Mouse (Mus musculus) left cerebral cortex, adult 2 months (tissue): Measurements from ENCODE around the gene 9930022D16Rik. TPM values are rescaled to one million over a fixed set of nuclear protein-coding genes. Genes with fewer than 3 reads are reported as not detected.

Experiments used
- DNase-seq, 2 experiments: peaks; one replicate each; pipeline ENCODE4 v3.0.0; 2021 to 2022; ENCODE audit warnings: low spot score in 2 of 2, mixed read lengths in 1 of 2; ENCODE audit errors: extremely low spot score in 1 of 2
- H3K27ac ChIP-seq: fragments of 200-600 bp; 2 replicates; pipeline ENCODE4 v1.8.1; 2022
- H3K4me3 ChIP-seq: fragments of 200-600 bp; 2 replicates; pipeline ENCODE4 v1.8.1; 2022
- CTCF ChIP-seq: fragments of 200-600 bp; IDR thresholded peaks from 2 replicates; pipeline ENCODE4 v1.8.1; 2022; ENCODE audit warnings: antibody characterized with exemption, mild to moderate bottlenecking, moderate library complexity
- intact Hi-C: fragments of 180-260 bp; cut with DNase I; formaldehyde crosslinking; loops from one replicate; pipeline ENCODE4 v1.15.1; 2025
- total RNA-seq, 2 experiments: library from RNA; stranded (reverse); gene quantifications; 2 replicates each; pipeline ENCODE4 v1.2.3; 2021

The 9930022D16Rik gene
- total RNA-seq, 2 experiments from 2014 or later = not detected

GRCm38 (mm10) chr11:109419961-109420566, 6.3 kb downstream of the 9930022D16Rik start:
- intact Hi-C loops = loop anchor here (5.0 kb wide), 1 partner anchor 178 kb away; no protein-coding TSS in a partner anchor
- TF ChIP-seq CTCF = no peak
- no peak overlapping the region for H3K27ac ChIP-seq
- DNase-seq = no peak
- no peak overlapping the region for H3K4me3 ChIP-seq

- TF ChIP-seq CTCF = no peak
- no peak for DNase-seq
- intact Hi-C loops = loop anchor here (5.0 kb wide), 1 partner anchor 178 kb away; no protein-coding TSS in a partner anchor
- H3K4me3 ChIP-seq = no peak overlapping the region
- H3K27ac ChIP-seq = no peak overlapping the region
Observed at GRCm38 (mm10) chr11:109420567-109420962, 6.8 kb downstream of the 9930022D16Rik start.

- intact Hi-C loops = loop anchor here (5.0 kb wide), 1 partner anchor 179 kb away; no protein-coding TSS in a partner anchor
- Histone ChIP-seq H3K27ac (no peak overlapping the region), H3K4me3 (no peak overlapping the region)
- no peak for TF ChIP-seq CTCF
- DNase-seq = no peak
Observed at GRCm38 (mm10) chr11:109421205-109421604, 7.5 kb downstream of the 9930022D16Rik start.

- intact Hi-C loops = loop anchor here (5.0 kb wide), 1 partner anchor 180 kb away; no protein-coding TSS in a partner anchor
- Histone ChIP-seq H3K27ac (no peak overlapping the region), H3K4me3 (no peak overlapping the region)
- no peak for TF ChIP-seq CTCF
- DNase-seq = no peak
Observed at GRCm38 (mm10) chr11:109422263-109422662, 8.5 kb downstream of the 9930022D16Rik start.

- TF ChIP-seq CTCF = no peak
- intact Hi-C loops = loop anchor here (5.0 kb wide), 1 partner anchor 181 kb away; no protein-coding TSS in a partner anchor
- no peak for DNase-seq
- Histone ChIP-seq H3K4me3 (no peak overlapping the region), H3K27ac (no peak overlapping the region)
Observed at GRCm38 (mm10) chr11:109423294-109423693, 9.6 kb downstream of the 9930022D16Rik start.

GRCm38 (mm10) chr11:109425392-109426271, 11.9 kb downstream of the 9930022D16Rik start, which contains the start of gene Amz2:
TSS of gene Amz2 (plus strand) at chr11:109425946.
- TF ChIP-seq CTCF = peak; percentile 75
- DNase-seq = peak; percentile 95 to 97
- Histone ChIP-seq H3K4me3 (peak within 1 kb of the TSS; percentile 78), H3K27ac (peak within 1 kb of the TSS; percentile 89)
- intact Hi-C loops = loop anchor here (1.0 to 2.0 kb wide), 3 partner anchors 63 to 108 kb away; partner anchors contain the start of gene Gna13

- no peak for TF ChIP-seq CTCF
- Histone ChIP-seq H3K4me3 (peak overlapping the region; percentile 78), H3K27ac (peak overlapping the region; percentile 89)
- no peak for DNase-seq
- intact Hi-C loops = no loop called here
Observed at GRCm38 (mm10) chr11:109426272-109426586, 12.5 kb downstream of the 9930022D16Rik start.

GRCm38 (mm10) chr11:109427353-109427752, 13.6 kb downstream of the 9930022D16Rik start:
- Histone ChIP-seq H3K4me3 (no peak overlapping the region), H3K27ac (no peak overlapping the region)
- DNase-seq = no peak
- intact Hi-C loops = no loop called here
- TF ChIP-seq CTCF = no peak

- DNase-seq = no peak
- TF ChIP-seq CTCF = no peak
- intact Hi-C loops = no loop called here
- Histone ChIP-seq H3K4me3 (no peak overlapping the region), H3K27ac (no peak overlapping the region)
Observed at GRCm38 (mm10) chr11:109434233-109434798, 20.6 kb downstream of the 9930022D16Rik start.

- no peak overlapping the region for H3K4me3 ChIP-seq
- intact Hi-C loops = loop anchor here (5.0 kb wide), 1 partner anchor 190 kb away; no protein-coding TSS in a partner anchor
- no peak for TF ChIP-seq CTCF
- no peak overlapping the region for H3K27ac ChIP-seq
- no peak for DNase-seq
Observed at GRCm38 (mm10) chr11:109436889-109437288, 23.2 kb downstream of the 9930022D16Rik start.

- DNase-seq = no peak
- TF ChIP-seq CTCF = no peak
- H3K27ac ChIP-seq = no peak overlapping the region
- intact Hi-C loops = loop anchor here (5.0 kb wide), 1 partner anchor 192 kb away; no protein-coding TSS in a partner anchor
- no peak overlapping the region for H3K4me3 ChIP-seq
Observed at GRCm38 (mm10) chr11:109439209-109439608, 25.5 kb downstream of the 9930022D16Rik start.

- peak overlapping the region; percentile 47 for H3K4me3 ChIP-seq
- peak overlapping the region; percentile 3; the same call in 1 of the 2 replicates for H3K27ac ChIP-seq
- intact Hi-C loops = loop anchor here (5.0 kb wide), 1 partner anchor 193 kb away; no protein-coding TSS in a partner anchor
- peak; percentile 58 to 60 for DNase-seq
- peak; percentile 16 for TF ChIP-seq CTCF
Observed at GRCm38 (mm10) chr11:109439829-109440340, 26.2 kb downstream of the 9930022D16Rik start.
